Mouse (Mus musculus) cortical plate, adult 2 months (tissue): ENCODE data around the gene Fcrl1.

ENCODE experiments used
- CTCF ChIP-seq: fragments of 200-500 bp; IDR thresholded peaks from 2 replicates; pipeline ENCODE4 v1.5.1; 2011; ENCODE audit warnings: mild to moderate bottlenecking, control low read depth, low read length; ENCODE audit not compliant: insufficient read depth; ENCODE audit errors: extremely low read depth
- POLR2A ChIP-seq: fragments of 200-500 bp; IDR thresholded peaks from 2 replicates; pipeline ENCODE4 v1.6.1; 2011; ENCODE audit warnings: mild to moderate bottlenecking, low read length, control low read depth; ENCODE audit not compliant: insufficient read depth; ENCODE audit errors: extremely low read depth

DNA sequence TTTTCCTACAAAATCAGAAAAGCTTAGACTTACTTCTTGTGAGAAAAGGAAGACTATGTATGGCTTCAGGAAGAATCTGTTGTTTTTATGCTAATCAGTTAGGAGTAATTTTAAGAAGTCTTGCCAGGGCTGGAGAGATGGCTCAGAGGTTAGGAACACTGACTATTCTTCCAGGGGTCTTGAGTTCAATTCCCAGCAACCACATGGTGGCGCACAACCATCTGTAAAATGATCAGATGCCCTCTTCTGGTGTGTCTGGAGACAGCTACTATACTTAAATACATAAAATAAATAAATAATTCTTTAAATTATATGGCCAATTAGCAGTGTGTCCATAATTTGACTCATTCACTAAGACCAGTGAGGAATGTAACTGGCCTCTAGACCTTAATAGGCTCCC is 44.5 kb downstream of the Fcrl1 start:
- TF ChIP-seq POLR2A (no peak), CTCF (no peak)
